Mouse (Mus musculus): Measurements from ENCODE around the gene Hdgfl2.

GRCm38 (mm10) chr17:56137839-56138613 is 58.6 kb downstream of the Hdgfl2 start:
- TF ChIP-seq TAL1 (conservative IDR thresholded peaks at IDR 0.05; ENCODE audit: low read depth, low read length) (no peak), CTCF (IDR thresholded peaks at IDR 0.05; ENCODE audit: low read depth, low read length) (no peak)

Measured in G1E (cell line).